Mouse (Mus musculus) cortical plate, adult 2 months (tissue): ENCODE data around the gene Atf6.

Source experiments
- CTCF ChIP-seq: fragments of 200-500 bp; IDR thresholded peaks from 2 replicates; pipeline ENCODE4 v1.5.1; 2011; ENCODE audit warnings: mild to moderate bottlenecking, control low read depth, low read length; ENCODE audit not compliant: insufficient read depth; ENCODE audit errors: extremely low read depth
- POLR2A ChIP-seq: fragments of 200-500 bp; IDR thresholded peaks from 2 replicates; pipeline ENCODE4 v1.6.1; 2011; ENCODE audit warnings: mild to moderate bottlenecking, low read length, control low read depth; ENCODE audit not compliant: insufficient read depth; ENCODE audit errors: extremely low read depth

- TF ChIP-seq CTCF (no peak), POLR2A (no peak)
Measured at GRCm38 (mm10) chr1:170679624-170680023, 187.9 kb downstream of the Atf6 start.
